Mouse (Mus musculus) embryonic facial prominence, embryonic 14.5 days (tissue): Measurements from ENCODE around the gene Bcat2. TPM values are rescaled to one million over a fixed set of nuclear protein-coding genes. Genes with fewer than 3 reads are reported as not detected.

ENCODE experiments used
- ATAC-seq: fragments of 200-750 bp; cut with Nextera tagmentation; 2 replicates; pipeline ENCODE4 v1.8.0; 2017; ENCODE audit warnings: low read depth, moderate number of reproducible peaks, moderate TSS enrichment
- DNase-seq: peaks from one replicate; pipeline ENCODE4 v3.0.0-alpha.2; 2015; ENCODE audit warnings: low spot score
- H3K27ac ChIP-seq: fragments of 300-500 bp; sonication (generic); replicated peaks from 2 replicates; pipeline ENCODE4 v1.5.1; 2014; ENCODE audit warnings: low read depth, mild to moderate bottlenecking, low read length, moderate library complexity
- H3K27me3 ChIP-seq: fragments of 300-500 bp; sonication (generic); replicated peaks from 2 replicates; pipeline ENCODE4 v1.6.1; 2014; ENCODE audit warnings: low read length; ENCODE audit not compliant: control insufficient read depth, insufficient read depth
- H3K36me3 ChIP-seq: fragments of 300-500 bp; sonication (generic); 2 replicates; pipeline ENCODE4 v1.6.1; 2014; ENCODE audit warnings: low read length, mixed read lengths; ENCODE audit not compliant: control insufficient read depth, insufficient read depth
- H3K4me1 ChIP-seq: fragments of 300-500 bp; sonication (generic); 2 replicates; pipeline ENCODE4 v1.6.1; 2014; ENCODE audit warnings: antibody characterized with exemption, low read length; ENCODE audit not compliant: control insufficient read depth, insufficient read depth
- H3K4me2 ChIP-seq: fragments of 300-500 bp; sonication (generic); 2 replicates; pipeline ENCODE4 v1.6.1; 2014; ENCODE audit warnings: low read depth, mild to moderate bottlenecking, low read length, moderate library complexity, mixed read lengths
- H3K4me3 ChIP-seq: fragments of 300-500 bp; sonication (generic); 2 replicates; pipeline ENCODE4 v1.5.1; 2014; ENCODE audit warnings: low read depth, mild to moderate bottlenecking, low read length
- H3K9ac ChIP-seq: fragments of 300-500 bp; sonication (generic); 2 replicates; pipeline ENCODE4 v1.6.1; 2014; ENCODE audit warnings: low read depth, mild to moderate bottlenecking, low read length, moderate library complexity, mixed read lengths
- H3K9me3 ChIP-seq: fragments of 300-500 bp; sonication (generic); 2 replicates; pipeline ENCODE4 v1.6.1; 2016; ENCODE audit warnings: low read length; ENCODE audit not compliant: control insufficient read depth
- WGBS: fragments of 180-500 bp; shearing (Covaris S2); extraction: QIAGEN DNeasy Blood & Tissue Kit; methylation state at CpG from one replicate; pipeline ENCODE4 v1.1.7; 2014; 5-methylcytosine and 5-hydroxymethylcytosine counted together
- polyA plus RNA-seq: library from polyadenylated mRNA; unstranded; fragments of >200 nt; fragmentation: Nextera tagmentation; extraction: Ambion mirVana; gene quantifications from 2 replicates; pipeline ENCODE4 v1.2.1, GENCODE M21; 2014

The Bcat2 gene
- polyA plus RNA-seq, 1 experiment from 2014 or later = 50.1 TPM

- peak; percentile 72 for DNase-seq
- Histone ChIP-seq H3K9me3 (no peaks in the 10 kb centered on the region), H3K4me3 (no peak overlapping the region), H3K4me2 (no peak overlapping the region), H3K9ac (no peak overlapping the region; the same call in 1 of the 2 replicates), H3K4me1 (no peaks in the 10 kb centered on the region), H3K27me3 (no peaks in the 10 kb centered on the region), H3K36me3 (no peaks in the 10 kb centered on the region), H3K27ac (no peak overlapping the region)
- WGBS = 26% methylated on average over 8 of the region's 8 CpGs
- ATAC-seq = peak; percentile 41; the same call in 1 of the 2 replicates
Measured at GRCm38 (mm10) chr7:45555787-45556186, 14.2 kb upstream of the Bcat2 start.

DNA sequence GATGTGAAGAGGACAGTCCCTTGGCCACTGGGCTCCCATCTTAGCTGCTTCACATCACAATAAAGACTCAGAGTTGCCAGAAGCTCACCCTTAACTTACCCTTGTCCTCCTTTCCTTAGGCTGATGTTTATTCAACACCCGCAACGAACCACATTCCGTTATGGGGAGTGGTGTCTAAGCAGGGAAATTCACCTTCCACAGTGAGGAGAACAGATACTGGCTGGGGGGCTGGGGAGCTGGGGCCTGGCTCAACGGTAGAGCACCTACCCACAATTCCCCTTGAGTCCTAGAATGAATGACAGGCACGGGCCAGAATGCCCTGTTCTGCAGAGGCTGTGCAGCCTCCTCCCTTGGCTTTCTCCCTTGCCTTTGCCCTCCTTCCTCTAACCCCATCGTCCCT, 11.0 kb upstream of the Bcat2 start:
- no peaks in the 10 kb centered on the region for H3K9me3 ChIP-seq
- peaks cover 6% of the 10 kb centered on the region for H3K4me1 ChIP-seq
- H3K9ac ChIP-seq = no peak overlapping the region
- H3K27ac ChIP-seq = no peak overlapping the region
- no peak overlapping the region for H3K4me3 ChIP-seq
- no peak overlapping the region for H3K4me2 ChIP-seq
- DNase-seq = no peak
- ATAC-seq = no peak
- WGBS = 43% methylated on average over 6 of the region's 6 CpGs
- H3K27me3 ChIP-seq = no peaks in the 10 kb centered on the region
- no peaks in the 10 kb centered on the region for H3K36me3 ChIP-seq

DNA sequence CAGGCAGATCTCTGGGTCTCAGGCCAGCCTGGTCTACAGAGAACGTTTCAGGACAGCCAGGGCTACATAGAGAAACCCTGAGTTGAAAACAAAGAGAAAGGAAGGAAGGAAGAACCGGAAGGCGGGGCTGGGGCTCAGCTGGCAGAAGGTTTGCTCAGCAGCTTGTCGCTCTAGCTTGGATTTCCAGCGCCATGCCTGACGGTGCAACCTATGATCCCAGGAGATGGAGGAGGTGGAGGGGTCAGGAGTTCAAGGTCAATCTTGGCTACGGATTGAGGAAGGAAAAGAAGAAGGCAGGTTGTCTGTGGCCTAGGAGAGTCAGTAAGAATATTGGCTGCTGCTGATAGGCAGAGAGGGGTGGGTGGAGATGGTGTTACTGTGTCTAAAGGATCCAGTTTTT, 9.7 kb upstream of the Bcat2 start:
- ATAC-seq (no peak), DNase-seq (no peak)
- no peaks in the 10 kb centered on the region for H3K9me3 ChIP-seq
- no peaks in the 10 kb centered on the region for H3K36me3 ChIP-seq
- no peak overlapping the region for H3K4me2 ChIP-seq
- H3K4me3 ChIP-seq = no peak overlapping the region
- no peaks in the 10 kb centered on the region for H3K27me3 ChIP-seq
- peaks cover 6% of the 10 kb centered on the region for H3K4me1 ChIP-seq
- no peak overlapping the region for H3K27ac ChIP-seq
- 83% methylated on average over 7 of the region's 7 CpGs for WGBS
- no peak overlapping the region for H3K9ac ChIP-seq

- H3K4me3 ChIP-seq = no peak overlapping the region
- H3K27me3 ChIP-seq = no peaks in the 10 kb centered on the region
- H3K27ac ChIP-seq = no peak overlapping the region
- ATAC-seq = peak; percentile 79
- 19% methylated on average over 17 of the region's 17 CpGs for WGBS
- peak; percentile 80 for DNase-seq
- peaks cover 6% of the 10 kb centered on the region for H3K4me1 ChIP-seq
- peak overlapping the region; percentile 45; the same call in 1 of the 2 replicates for H3K9ac ChIP-seq
- H3K9me3 ChIP-seq = no peaks in the 10 kb centered on the region
- 0 out of 2 replicates have a peak overlapping the region, but pooled peaks have one; percentile 20 for H3K4me2 ChIP-seq
- H3K36me3 ChIP-seq = no peaks in the 10 kb centered on the region
Measured at GRCm38 (mm10) chr7:45560843-45561623, 8.9 kb upstream of the Bcat2 start.

DNA sequence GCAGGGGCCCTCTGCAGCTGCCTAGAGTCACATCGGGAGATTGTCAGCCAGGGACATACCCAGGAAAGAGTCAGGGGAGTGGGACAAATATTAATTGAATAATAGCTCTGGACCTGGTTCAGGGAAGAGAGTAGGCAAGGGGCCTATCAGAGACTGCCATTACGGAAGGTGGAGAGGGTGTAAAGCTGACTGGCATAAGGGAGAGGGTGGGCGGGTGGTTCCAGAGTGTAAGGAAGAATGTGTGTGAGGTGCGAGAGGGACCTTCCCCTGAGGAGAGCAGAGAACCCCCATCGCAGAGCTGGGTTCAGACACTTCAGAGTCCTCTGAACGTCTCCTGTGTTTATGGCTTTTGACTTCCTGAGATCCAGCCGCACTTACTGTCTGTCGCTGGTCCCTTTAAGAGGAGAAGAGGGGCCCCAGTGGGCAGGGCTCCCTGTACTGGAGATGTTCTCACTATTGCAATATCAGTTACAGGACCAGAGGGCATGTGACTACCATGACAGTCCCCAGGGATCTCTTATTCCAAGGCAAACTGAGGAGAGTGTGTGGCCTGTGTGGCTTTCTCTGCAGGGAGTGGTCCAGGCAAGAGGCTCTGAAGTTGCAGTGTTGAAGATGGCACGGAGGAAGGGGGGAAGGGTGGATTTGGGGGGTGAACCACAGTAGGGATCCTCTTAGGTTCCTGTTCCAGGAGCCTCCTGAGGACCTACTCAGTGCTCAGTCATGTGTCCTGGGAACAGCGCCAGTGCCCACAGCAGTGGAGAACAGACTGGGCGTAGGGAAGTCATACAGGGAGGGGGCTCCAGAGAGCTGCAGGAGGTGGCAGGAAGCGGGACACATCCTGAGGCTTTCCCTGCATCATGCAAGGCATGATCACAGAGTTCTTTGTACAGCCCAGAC, 8.1 kb upstream of the Bcat2 start:
- Histone ChIP-seq H3K4me1 (peaks cover 6% of the 10 kb centered on the region), H3K4me3 (no peak overlapping the region), H3K9ac (peak overlapping the region; percentile 45; the same call in 1 of the 2 replicates), H3K36me3 (no peaks in the 10 kb centered on the region), H3K27ac (no peak overlapping the region; the same call in 1 of the 2 replicates), H3K4me2 (0 out of 2 replicates have a peak overlapping the region, but pooled peaks have one; percentile 20), H3K27me3 (no peaks in the 10 kb centered on the region), H3K9me3 (no peaks in the 10 kb centered on the region)
- DNase-seq (peak; percentile 68), ATAC-seq (peak; percentile 69)
- 33% methylated on average over 11 of the region's 12 CpGs for WGBS

- H3K4me3 ChIP-seq = no peak overlapping the region
- H3K36me3 ChIP-seq = no peaks in the 10 kb centered on the region
- no peak overlapping the region for H3K4me2 ChIP-seq
- no peak for ATAC-seq
- DNase-seq = peak; percentile 17
- WGBS = 77% methylated on average over 2 of the region's 2 CpGs
- peaks cover 18% of the 10 kb centered on the region for H3K4me1 ChIP-seq
- H3K9me3 ChIP-seq = no peaks in the 10 kb centered on the region
- H3K27me3 ChIP-seq = no peaks in the 10 kb centered on the region
- H3K9ac ChIP-seq = no peak overlapping the region
- H3K27ac ChIP-seq = no peak overlapping the region
Measured at GRCm38 (mm10) chr7:45564811-45565210, 5.1 kb upstream of the Bcat2 start.

GRCm38 (mm10) chr7:45565446-45565845, 4.5 kb upstream of the Bcat2 start:
- H3K27ac ChIP-seq = no peak overlapping the region
- no peak overlapping the region for H3K4me2 ChIP-seq
- no peaks in the 10 kb centered on the region for H3K27me3 ChIP-seq
- H3K4me3 ChIP-seq = no peak overlapping the region
- H3K4me1 ChIP-seq = peaks cover 18% of the 10 kb centered on the region
- no peaks in the 10 kb centered on the region for H3K36me3 ChIP-seq
- no peaks in the 10 kb centered on the region for H3K9me3 ChIP-seq
- WGBS = 87% methylated on average over 9 of the region's 9 CpGs
- DNase-seq = no peak
- H3K9ac ChIP-seq = no peak overlapping the region
- no peak for ATAC-seq

GRCm38 (mm10) chr7:45567112-45567779, 2.7 kb upstream of the Bcat2 start:
- peak overlapping the region; percentile 79 for H3K4me2 ChIP-seq
- no peaks in the 10 kb centered on the region for H3K9me3 ChIP-seq
- H3K9ac ChIP-seq = peak overlapping the region; percentile 59; the same call in 1 of the 2 replicates
- ATAC-seq (no peak), DNase-seq (no peak)
- H3K36me3 ChIP-seq = no peaks in the 10 kb centered on the region
- WGBS = 68% methylated on average over 8 of the region's 8 CpGs
- H3K4me3 ChIP-seq = peak overlapping the region; percentile 42
- H3K27me3 ChIP-seq = no peaks in the 10 kb centered on the region
- peaks cover 26% of the 10 kb centered on the region for H3K4me1 ChIP-seq
- H3K27ac ChIP-seq = peak overlapping the region; percentile 88
